Mouse (Mus musculus) liver (tissue): ENCODE results near the gene Dusp1.

Experiments used
- DNase-seq: peaks from one replicate; pipeline ENCODE4 v3.0.0-alpha.2; 2020; ENCODE audit warnings: mixed read lengths

Dusp1 gene

GRCm38 (mm10) chr17:26522711-26523110, 39.2 kb downstream of the Dusp1 start:
- no peak for DNase-seq

GRCm38 (mm10) chr17:26518306-26518705, 43.6 kb downstream of the Dusp1 start:
- DNase-seq, result no peak

GRCm38 (mm10) chr17:26515675-26516074, 46.3 kb downstream of the Dusp1 start:
- DNase-seq, result no peak

- DNase-seq, result peak; percentile 88
Measured at GRCm38 (mm10) chr17:26514581-26515030, 47.3 kb downstream of the Dusp1 start.

GRCm38 (mm10) chr17:26513459-26514290, 48.3 kb downstream of the Dusp1 start:
- peak; percentile 50 for DNase-seq

- DNase-seq, result no peak
Measured at GRCm38 (mm10) chr17:26512961-26513360, 49.0 kb downstream of the Dusp1 start.

- DNase-seq, result peak; percentile 54
Measured at GRCm38 (mm10) chr17:26511816-26512774, 49.8 kb downstream of the Dusp1 start.

- DNase-seq, result no peak
Measured at GRCm38 (mm10) chr17:26511256-26511655, 50.7 kb downstream of the Dusp1 start.

GRCm38 (mm10) chr17:26510146-26511045, 51.5 kb downstream of the Dusp1 start:
- peak; percentile 19 for DNase-seq

GRCm38 (mm10) chr17:26508961-26509771, 52.8 kb downstream of the Dusp1 start:
- DNase-seq, result peak; percentile 90

GRCm38 (mm10) chr17:26508345-26508960, 53.5 kb downstream of the Dusp1 start:
- peak; percentile 98 for DNase-seq

- DNase-seq, result peak; percentile 87
Measured at GRCm38 (mm10) chr17:26507966-26508344, 54.0 kb downstream of the Dusp1 start.

GRCm38 (mm10) chr17:26506997-26507871, 54.7 kb downstream of the Dusp1 start:
- peak; percentile 58 for DNase-seq

GRCm38 (mm10) chr17:26506031-26506641, 55.8 kb downstream of the Dusp1 start:
- no peak for DNase-seq

GRCm38 (mm10) chr17:26505181-26505581, 56.7 kb downstream of the Dusp1 start:
- no peak for DNase-seq

- no peak for DNase-seq
Measured at GRCm38 (mm10) chr17:26503981-26504671, 57.8 kb downstream of the Dusp1 start.

- peak; percentile 63 for DNase-seq
Measured at GRCm38 (mm10) chr17:26502808-26503671, 58.9 kb downstream of the Dusp1 start.

GRCm38 (mm10) chr17:26501826-26502225, 60.1 kb downstream of the Dusp1 start:
- DNase-seq, result no peak
